In genomic region chr11:58306860-58307308, GRCm38 (mm10) we compare ENCODE assay signal across 8 mouse cellular contexts. TPM values are rescaled to one million over a fixed set of nuclear protein-coding genes. Genes with fewer than 3 reads are reported as not detected.
A peak's percentile ranks its signal among the peaks of the same experiment; 100 is the strongest.
DNase-seq lines count a peak whose midpoint lies in the region; ATAC-seq and TF ChIP-seq lines count a peak whose summit lies in the region.

Zfp692 (plus strand) TSS chr11:58307069.

- no peaks in the 10 kb centered on the region for H3K27me3 ChIP-seq in MEL (ENCODE audit: control insufficient read depth in 1 of 2, insufficient read depth in 2 of 2, low read length in 2 of 2)
- no peaks in the 10 kb centered on the region for H3K27me3 ChIP-seq in cerebellum, adult 2 months (ENCODE audit: control insufficient read depth, insufficient read depth, low read length)
- H3K27me3 ChIP-seq in lung, postnatal 0 days (replicated peaks; ENCODE audit: insufficient read depth, low read length) = no peaks in the 10 kb centered on the region

- peak; percentile 62 to 66 for ATAC-seq in hematopoietic stem cell, adult 5-6 weeks (replicated peaks in 1 of 2; ENCODE audit: insufficient read depth in 1 of 2, low FRiP score in 2 of 2, low TSS enrichment in 1 of 2, low read depth in 1 of 2, poor library complexity in 2 of 2, severe bottlenecking in 2 of 2)
- ATAC-seq in lung, postnatal 0 days = peak; percentile 72

- WGBS in cerebellum, adult 2 months = under 1% methylated on average over 34 of the region's 34 CpGs
- WGBS in lung, postnatal 0 days = under 1% methylated on average over 34 of the region's 34 CpGs

- TF ChIP-seq RAD21 in MEL (IDR thresholded peaks at IDR 0.05; ENCODE audit: low read depth, low read length) = no peak

- peaks cover 7% of the 10 kb centered on the region; the same call in 1 of the 2 replicates for H3K79me2 ChIP-seq in MEL (ENCODE audit: control insufficient read depth, insufficient read depth, low read length, poor library complexity)

- peak in 1 of 2 experiments; percentile 46; a peak in 1 of 4 replicates for TF ChIP-seq POLR2A in MEL (IDR thresholded peaks at IDR 0.05; ENCODE audit: control insufficient read depth in 1 of 2, insufficient read depth in 1 of 2, low read depth in 1 of 2, low read length in 2 of 2, poor library complexity in 1 of 2)
- TF ChIP-seq POLR2A in cerebellum, adult 2 months (IDR thresholded peaks at IDR 0.05; ENCODE audit: borderline replicate concordance, insufficient read depth, low read length) = peak; percentile 43; the same call in 1 of the 2 replicates

- H3K9me3 ChIP-seq in MEL (replicated peaks; ENCODE audit: insufficient read depth, low read length) = no peaks in the 10 kb centered on the region
- no peaks in the 10 kb centered on the region for H3K9me3 ChIP-seq in lung, postnatal 0 days (ENCODE audit: low read length)

- H3K36me3 ChIP-seq in MEL (ENCODE audit: control insufficient read depth in 1 of 2, insufficient read depth in 2 of 2, low read length in 2 of 2) = peaks cover 0 to 9% of the 10 kb centered on the region in 2 experiments; a peak in 2 of 4 replicates
- no peaks in the 10 kb centered on the region for H3K36me3 ChIP-seq in lung, postnatal 0 days (ENCODE audit: insufficient read depth, low read length)

- peak within 1 kb of the TSS; percentile 87 for H3K9ac ChIP-seq in MEL (ENCODE audit: control insufficient read depth, low read depth, low read length, poor library complexity, severe bottlenecking)
- H3K9ac ChIP-seq in lung, postnatal 0 days (replicated peaks; ENCODE audit: low read depth) = no peak within 1 kb of the TSS

- TF ChIP-seq CTCF in MEL (IDR thresholded peaks at IDR 0.05 in 2 of 3, conservative IDR thresholded peaks at IDR 0.05 in 1 of 3; ENCODE audit: control insufficient read depth in 1 of 3, insufficient read depth in 1 of 3, low read depth in 2 of 3, low read length in 3 of 3, poor library complexity in 1 of 3, severe bottlenecking in 1 of 3) = no peak
- TF ChIP-seq CTCF in cerebellum, adult 2 months (IDR thresholded peaks at IDR 0.05; ENCODE audit: borderline replicate concordance, insufficient read depth, low read depth, low read length) = no peak
- no peak for TF ChIP-seq CTCF in lung, postnatal 0 days (IDR thresholded peaks at IDR 0.05)

- H3K4me1 ChIP-seq in MEL (ENCODE audit: control insufficient read depth in 1 of 2, insufficient read depth in 2 of 2, low read length in 2 of 2) = peaks cover 0 to 15% of the 10 kb centered on the region in 2 experiments; a peak in 3 of 4 replicates
- H3K4me1 ChIP-seq in cerebellum, adult 2 months (ENCODE audit: control insufficient read depth, insufficient read depth, low read length) = no peaks in the 10 kb centered on the region
- H3K4me1 ChIP-seq in lung, postnatal 0 days (ENCODE audit: insufficient read depth, low read depth, low read length) = peaks cover 10% of the 10 kb centered on the region

- peak within 1 kb of the TSS; percentile 78 to 84 for H3K4me3 ChIP-seq in MEL (ENCODE audit: control insufficient read depth in 1 of 2, insufficient read depth in 1 of 2, low read depth in 2 of 2, low read length in 2 of 2)
- H3K4me3 ChIP-seq in cerebellum, adult 2 months (replicated peaks; ENCODE audit: insufficient read depth, low read depth, low read length) = peak within 1 kb of the TSS; percentile 72
- H3K4me3 ChIP-seq in lung, postnatal 0 days (ENCODE audit: low read depth, low read length) = peak within 1 kb of the TSS; percentile 43

- peak; percentile 98 for DNase-seq in MEL (ENCODE audit: low read depth, low spot score)
- DNase-seq in cerebellum, adult 2 months = peak; percentile 96 to 98
- DNase-seq in forelimb bud, embryonic 11.5 days (ENCODE audit: low read depth, low spot score) = peak; percentile 93
- DNase-seq in layer of hippocampus, adult 9-11 months = peak; percentile 97
- peak; percentile 98 for DNase-seq in lung, postnatal 0 days (ENCODE audit: low spot score)
- DNase-seq in ovary, postnatal 14 days (ENCODE audit: low spot score) = peak; percentile 83
- DNase-seq in thymus, postnatal 14 days = peak; percentile 95

- H3K27ac ChIP-seq in MEL (ENCODE audit: control insufficient read depth, low read depth, low read length) = peak within 1 kb of the TSS; percentile 60
- peak within 1 kb of the TSS; percentile 43; the same call in 1 of the 2 replicates for H3K27ac ChIP-seq in cerebellum, adult 2 months (ENCODE audit: insufficient read depth, low read length)
- peak within 1 kb of the TSS; percentile 6 for H3K27ac ChIP-seq in lung, postnatal 0 days (ENCODE audit: low read length)

- no peak for TF ChIP-seq EP300 in MEL (IDR thresholded peaks at IDR 0.05; ENCODE audit: low read depth in 1 of 2, low read length in 2 of 2)
- TF ChIP-seq EP300 in lung, postnatal 0 days (IDR thresholded peaks at IDR 0.05) = no peak

- H3K4me2 ChIP-seq in lung, postnatal 0 days (replicated peaks; ENCODE audit: low read depth, low read length) = peak within 1 kb of the TSS; percentile 67

TF ChIP-seq in MEL, 35 proteins besides CTCF, POLR2A, EP300 and RAD21:
- peak; percentile 79 for TF ChIP-seq ELF1 (IDR thresholded peaks at IDR 0.05; ENCODE audit: low read depth, low read length)
- TF ChIP-seq GATA1 (IDR thresholded peaks at IDR 0.05; ENCODE audit: low read depth, low read length) = no peak
- TF ChIP-seq MAZ (IDR thresholded peaks at IDR 0.05; ENCODE audit: low read depth, low read length) = peak; percentile 88; the same call in 1 of the 2 replicates
- TF ChIP-seq TCF12 (IDR thresholded peaks at IDR 0.05; ENCODE audit: low read depth, low read length) = peak; percentile 60
- peak; percentile 58; the same call in 1 of the 2 replicates for TF ChIP-seq E2F4 (IDR thresholded peaks at IDR 0.05; ENCODE audit: borderline replicate concordance, low read depth, low read length)
- TF ChIP-seq RCOR1 (IDR thresholded peaks at IDR 0.05; ENCODE audit: low read depth, low read length) = no peak
- TF ChIP-seq USF1 (IDR thresholded peaks at IDR 0.05; ENCODE audit: low read depth, low read length) = peak; percentile 62
- no peak for TF ChIP-seq ZNF384 (IDR thresholded peaks at IDR 0.05; ENCODE audit: low read depth, low read length)
- peak; percentile 52; the same call in 1 of the 2 replicates for TF ChIP-seq ZMIZ1 (IDR thresholded peaks at IDR 0.05; ENCODE audit: low read depth, low read length)
- peak; percentile 98 for TF ChIP-seq SIN3A (IDR thresholded peaks at IDR 0.05; ENCODE audit: low read length)
- no peak for TF ChIP-seq SMC3 (IDR thresholded peaks at IDR 0.05; ENCODE audit: low read depth, low read length)
- no peak for TF ChIP-seq MXI1 (IDR thresholded peaks at IDR 0.05; ENCODE audit: low read depth, low read length)
- TF ChIP-seq POLR2AphosphoS2 (IDR thresholded peaks at IDR 0.05; ENCODE audit: low read length) = no peak
- TF ChIP-seq NRF1 (IDR thresholded peaks at IDR 0.05; ENCODE audit: insufficient read depth, low read depth, low read length, poor library complexity, severe bottlenecking) = peak; percentile 93
- peak; percentile 99 for TF ChIP-seq HCFC1 (IDR thresholded peaks at IDR 0.05; ENCODE audit: low read depth, low read length)
- peak; percentile 57 for TF ChIP-seq NELFE (IDR thresholded peaks at IDR 0.05; ENCODE audit: low read depth, low read length)
- TF ChIP-seq KAT2A (conservative IDR thresholded peaks at IDR 0.05; ENCODE audit: low read depth, low read length) = peak; percentile 90
- no peak for TF ChIP-seq CHD2 (IDR thresholded peaks at IDR 0.05; ENCODE audit: low read length)
- TF ChIP-seq MYB (IDR thresholded peaks at IDR 0.05; ENCODE audit: low read depth, low read length) = peak; percentile 63
- TF ChIP-seq ZKSCAN1 (IDR thresholded peaks at IDR 0.05; ENCODE audit: low read depth, low read length) = no peak
- TF ChIP-seq MAX (IDR thresholded peaks at IDR 0.05; ENCODE audit: low read length) = peak; percentile 95
- 0 out of 2 replicates have a peak, but pooled peaks have one; percentile 27 for TF ChIP-seq MYC (IDR thresholded peaks at IDR 0.05; ENCODE audit: low read depth, low read length)
- TF ChIP-seq ZC3H11A (IDR thresholded peaks at IDR 0.05; ENCODE audit: low read depth, low read length) = peak; percentile 73
- TF ChIP-seq TBP (IDR thresholded peaks at IDR 0.05; ENCODE audit: low read depth, low read length) = 0 out of 2 replicates have a peak, but pooled peaks have one; percentile 42
- TF ChIP-seq JUND (IDR thresholded peaks at IDR 0.05; ENCODE audit: low read depth, low read length) = no peak

RNA-seq across cellular contexts. Expression of gene Zfp692, which starts in this region (rescaled TPM):
- total RNA-seq in MEL (2012; rRNA removed) = 16.0 and 25.7 TPM in 2 replicates
- polyA plus RNA-seq in MEL (2012; ENCODE audit: insufficient read depth in 1 of 2, insufficient read length in 2 of 2, low read depth in 1 of 2, low replicate concordance in 2 of 2, missing spikeins in 1 of 2) = 10 to 100 TPM in 1 of 2 experiments, not detected in 1; 38.0 TPM
- 74.5 and 81.1 TPM in 2 replicates for polyA plus RNA-seq in cerebellum, adult 2 months (2012; rRNA removed)
- total RNA-seq in hematopoietic stem cell, adult 5-6 weeks (2017) = 16.2 and 23.3 TPM in 2 replicates
- polyA plus RNA-seq in lung, postnatal 0 days (2015; fragmentation: Nextera tagmentation; extraction: Ambion mirVana) = 5.6 and 7.1 TPM in 2 replicates

Comparison
In these comparisons a context has a peak if more than half of its experiments do, and no peak if none do; other contexts are left out.
1. Peak in every context shown above with its lines: DNase-seq, ATAC-seq, H3K4me3 ChIP-seq and H3K27ac ChIP-seq.
2. H3K27ac ChIP-seq: peak in every context shown above with its lines; median percentile 60 in MEL; 43 in cerebellum, adult 2 months; 6 in lung, postnatal 0 days.